Mouse (Mus musculus) bone marrow, adult 2 months (tissue): ENCODE measurements around the gene Slc8a2.

Experiments
- CTCF ChIP-seq: fragments of 200-500 bp; IDR thresholded peaks from 2 replicates; pipeline ENCODE4 v1.5.1; 2011; ENCODE audit warnings: low read length, control low read depth; ENCODE audit not compliant: control insufficient read depth, insufficient read depth
- POLR2A ChIP-seq: fragments of 200-500 bp; IDR thresholded peaks from 2 replicates; pipeline ENCODE4 v1.6.1; 2011; ENCODE audit warnings: low read depth, mild to moderate bottlenecking, control low read depth, low read length, borderline replicate concordance; ENCODE audit not compliant: control insufficient read depth

- TF ChIP-seq CTCF (no peak), POLR2A (no peak)
Measured at GRCm38 (mm10) chr7:16158735-16159134, 29.1 kb downstream of the Slc8a2 start.
